Mouse (Mus musculus) liver, embryonic 11.5 days (tissue): ENCODE data around the gene Gm4450. TPM values are rescaled to one million over a fixed set of nuclear protein-coding genes. Genes with fewer than 3 reads are reported as not detected.
"Not testable (repeated sequence)": the region's sequence is repeated elsewhere in the genome, so short reads cannot be mapped to it uniquely, and the experiment has no call there.

ENCODE experiments used
- ATAC-seq: fragments of 200-750 bp; cut with Nextera tagmentation; replicated peaks from 2 replicates; pipeline ENCODE4 v1.8.0; 2017; ENCODE audit warnings: moderate number of reproducible peaks, mild to moderate bottlenecking, moderate TSS enrichment, moderate library complexity; ENCODE audit not compliant: low FRiP score
- DNase-seq: peaks from one replicate; pipeline ENCODE4 v3.0.0-alpha.2; 2017; ENCODE audit warnings: low spot score
- H3K27ac ChIP-seq: fragments of 300-500 bp; sonication (generic); 2 replicates; pipeline ENCODE4 v1.5.1; 2014; ENCODE audit warnings: mild to moderate bottlenecking, low read depth, low read length, control low read depth
- H3K27me3 ChIP-seq: fragments of 300-500 bp; sonication (generic); replicated peaks from 2 replicates; pipeline ENCODE4 v1.6.1; 2014; ENCODE audit warnings: low read length, mixed read lengths; ENCODE audit not compliant: control insufficient read depth, insufficient read depth
- H3K36me3 ChIP-seq: fragments of 300-500 bp; sonication (generic); 2 replicates; pipeline ENCODE4 v1.6.1; 2014; ENCODE audit warnings: mild to moderate bottlenecking, low read length, moderate library complexity, mixed read lengths; ENCODE audit not compliant: control insufficient read depth, insufficient read depth
- H3K4me1 ChIP-seq: fragments of 300-500 bp; sonication (generic); replicated peaks from 2 replicates; pipeline ENCODE4 v1.6.1; 2014; ENCODE audit warnings: low read length, mixed read lengths; ENCODE audit not compliant: control insufficient read depth, insufficient read depth
- H3K4me2 ChIP-seq: fragments of 300-500 bp; sonication (generic); 2 replicates; pipeline ENCODE4 v1.6.1; 2014; ENCODE audit warnings: mild to moderate bottlenecking, control low read depth, moderate library complexity
- H3K4me3 ChIP-seq: fragments of 300-500 bp; sonication (generic); 2 replicates; pipeline ENCODE4 v1.5.1; 2014; ENCODE audit warnings: low read depth, low read length, control low read depth
- H3K9ac ChIP-seq: fragments of 300-500 bp; sonication (generic); 2 replicates; pipeline ENCODE4 v1.6.1; 2014; ENCODE audit warnings: low read depth, low read length, control low read depth
- H3K9me3 ChIP-seq: fragments of 300-500 bp; sonication (generic); 2 replicates; pipeline ENCODE4 v1.6.1; 2016; ENCODE audit warnings: low read length, inconsistent platforms, mixed read lengths; ENCODE audit not compliant: control insufficient read depth
- WGBS: fragments of 180-500 bp; shearing (Covaris S2); extraction: QIAGEN DNeasy Blood & Tissue Kit; methylation state at CpG from one replicate; pipeline ENCODE4 v1.1.7; 2014; 5-methylcytosine and 5-hydroxymethylcytosine counted together
- polyA plus RNA-seq: library from polyadenylated mRNA; unstranded; fragments of >200 nt; fragmentation: Nextera tagmentation; extraction: Ambion mirVana; gene quantifications from 2 replicates; pipeline ENCODE4 v1.2.1, GENCODE M21; 2014

Gm4450 gene
- not detected in 2 replicates for polyA plus RNA-seq

DNA sequence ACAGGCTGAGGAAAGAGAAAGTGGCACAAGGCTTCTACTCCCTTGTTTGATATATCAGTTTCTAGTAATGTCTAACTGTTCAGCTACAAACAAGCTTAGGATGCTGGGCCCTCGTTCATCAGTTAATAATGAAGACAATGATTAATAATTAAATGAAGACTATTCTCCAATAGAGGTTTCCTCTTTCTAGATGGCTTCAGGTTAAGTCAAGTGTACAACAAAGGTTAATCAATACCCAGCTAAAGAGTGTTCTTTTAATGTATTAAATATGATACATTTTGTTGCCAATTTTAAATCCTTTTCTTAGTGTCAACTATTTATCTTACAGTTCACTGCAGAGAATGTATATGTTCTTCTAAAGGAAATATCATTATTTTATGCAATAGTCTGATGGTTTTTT is at the start of gene Gm4450:
Gene Gm4450, minus strand, starts transcription at position 101 of the 400 bp plus-strand sequence.
- not testable (repeated sequence) for H3K4me1 ChIP-seq, H3K27ac ChIP-seq, H3K27me3 ChIP-seq, H3K9ac ChIP-seq, ATAC-seq, H3K9me3 ChIP-seq, H3K4me2 ChIP-seq, H3K4me3 ChIP-seq, DNase-seq, H3K36me3 ChIP-seq
- WGBS: no CpG with 5 or more reads among the region's 1 CpGs

DNA sequence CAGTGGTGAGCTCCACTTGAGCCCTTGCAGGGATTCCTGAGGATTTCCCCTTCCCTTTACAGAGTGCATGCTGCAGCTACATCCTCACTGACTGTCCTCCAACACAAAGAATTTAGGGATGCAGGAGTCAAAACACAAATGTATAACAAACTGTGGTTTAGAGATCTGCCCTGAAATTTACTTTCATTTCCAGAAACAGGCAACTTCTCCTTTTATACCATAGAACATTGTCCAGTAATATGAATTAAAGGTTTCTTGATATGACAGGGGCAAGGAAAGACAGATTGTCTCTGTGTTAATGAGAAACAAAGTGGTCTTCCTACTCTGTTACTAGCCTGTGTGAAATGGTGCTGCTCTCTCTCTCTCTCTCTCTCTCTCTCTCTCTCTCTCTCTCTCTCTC is 40.5 kb upstream of the Gm4450 start:
- not testable (repeated sequence) for H3K27ac ChIP-seq, H3K4me3 ChIP-seq, H3K4me1 ChIP-seq, H3K36me3 ChIP-seq, H3K9me3 ChIP-seq, H3K9ac ChIP-seq, DNase-seq, H3K4me2 ChIP-seq, ATAC-seq, H3K27me3 ChIP-seq

DNA sequence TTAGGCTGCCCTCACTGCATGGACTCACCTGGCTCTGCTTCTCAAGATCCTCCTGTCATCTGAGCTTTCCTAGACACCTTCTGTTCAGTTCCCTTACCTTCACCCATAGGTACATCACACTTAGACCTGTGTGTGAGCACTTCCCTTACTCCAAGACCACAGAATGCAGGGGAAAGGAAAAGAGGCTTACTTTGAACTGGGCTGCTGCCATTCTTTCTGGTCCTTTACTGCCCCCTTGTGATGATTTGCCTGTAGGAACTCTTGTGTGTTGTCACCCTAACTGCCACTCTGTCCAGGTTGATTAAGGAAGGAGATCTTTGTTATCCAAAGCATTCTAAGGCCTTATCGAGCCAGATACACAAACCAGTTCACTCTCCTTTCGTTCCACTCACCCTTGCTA is 39.8 kb upstream of the Gm4450 start:
- H3K9me3 ChIP-seq, DNase-seq, H3K27ac ChIP-seq, H3K9ac ChIP-seq, H3K4me3 ChIP-seq, H3K4me1 ChIP-seq, H3K27me3 ChIP-seq, H3K36me3 ChIP-seq, H3K4me2 ChIP-seq: not testable (repeated sequence)
- ATAC-seq: peak; percentile 39; the same call in 1 of the 2 replicates
- no CpG with 5 or more reads among the region's 2 CpGs for WGBS

DNA sequence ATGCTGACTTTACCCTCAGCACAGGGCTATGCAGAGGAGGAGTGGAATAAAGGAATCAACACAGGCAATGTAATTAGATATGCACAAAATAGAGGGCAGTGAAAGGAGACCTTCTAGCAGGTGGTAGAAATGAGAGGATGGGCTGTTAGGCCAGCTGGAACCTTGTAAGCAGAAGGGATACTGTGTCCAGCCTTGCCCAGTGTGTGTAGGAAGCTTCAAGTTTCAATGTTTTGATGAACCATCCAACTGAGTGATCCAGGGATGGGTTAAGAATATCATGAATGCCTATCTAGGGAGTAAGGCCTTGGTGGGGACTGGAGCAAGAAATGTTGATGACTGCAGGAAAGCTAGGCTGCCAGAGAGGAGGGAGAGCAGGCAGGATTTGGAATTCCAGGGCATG is 38.1 kb upstream of the Gm4450 start:
- H3K4me3 ChIP-seq, DNase-seq, ATAC-seq, H3K4me1 ChIP-seq, H3K4me2 ChIP-seq, H3K27me3 ChIP-seq, H3K9ac ChIP-seq, H3K9me3 ChIP-seq, H3K36me3 ChIP-seq, H3K27ac ChIP-seq: not testable (repeated sequence)

DNA sequence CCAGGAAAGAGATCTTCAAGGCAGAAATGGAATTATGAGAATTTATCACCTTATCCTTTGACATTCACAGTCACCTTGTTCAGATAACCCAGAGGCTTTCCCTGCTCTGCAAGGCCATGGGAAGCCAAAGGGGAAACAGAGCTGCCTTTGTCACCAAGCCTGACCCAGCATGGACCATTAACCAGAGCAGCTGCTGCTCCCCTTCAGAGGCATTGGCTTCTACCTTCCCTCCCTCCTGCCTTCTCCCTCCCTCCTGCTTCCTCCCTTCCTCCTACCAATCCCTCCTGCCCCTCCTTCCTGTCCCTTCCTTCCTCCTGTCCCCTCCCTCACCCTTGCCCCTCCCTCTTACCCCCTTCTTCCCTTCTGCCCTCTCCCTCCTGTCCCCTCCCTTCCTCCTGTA is 37.3 kb upstream of the Gm4450 start:
- H3K9ac ChIP-seq, H3K36me3 ChIP-seq, H3K4me1 ChIP-seq, H3K4me2 ChIP-seq, DNase-seq, H3K4me3 ChIP-seq, H3K27ac ChIP-seq, H3K27me3 ChIP-seq, H3K9me3 ChIP-seq, ATAC-seq: not testable (repeated sequence)

DNA sequence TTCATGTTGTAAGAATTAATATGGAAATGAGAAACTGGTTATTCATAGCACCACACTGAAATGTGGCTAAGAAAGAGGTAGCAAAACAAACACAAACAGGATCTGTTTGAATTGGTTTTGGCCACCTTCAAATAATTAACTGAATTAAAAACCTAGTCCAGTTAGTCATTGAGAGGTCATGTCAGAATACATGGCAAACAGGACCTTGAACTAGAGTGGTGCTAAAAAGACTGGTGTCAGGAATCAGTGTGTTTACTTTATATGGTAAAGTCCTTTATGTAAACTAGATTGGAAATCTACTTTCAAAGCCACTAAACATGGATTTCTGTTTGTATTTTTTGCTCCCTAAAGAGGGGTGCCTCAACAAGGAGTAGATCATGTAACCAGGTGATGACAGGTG is 14.6 kb upstream of the Gm4450 start:
- H3K4me2 ChIP-seq, H3K36me3 ChIP-seq, H3K27me3 ChIP-seq, ATAC-seq, H3K4me3 ChIP-seq, DNase-seq, H3K9me3 ChIP-seq, H3K4me1 ChIP-seq, H3K9ac ChIP-seq, H3K27ac ChIP-seq: not testable (repeated sequence)

DNA sequence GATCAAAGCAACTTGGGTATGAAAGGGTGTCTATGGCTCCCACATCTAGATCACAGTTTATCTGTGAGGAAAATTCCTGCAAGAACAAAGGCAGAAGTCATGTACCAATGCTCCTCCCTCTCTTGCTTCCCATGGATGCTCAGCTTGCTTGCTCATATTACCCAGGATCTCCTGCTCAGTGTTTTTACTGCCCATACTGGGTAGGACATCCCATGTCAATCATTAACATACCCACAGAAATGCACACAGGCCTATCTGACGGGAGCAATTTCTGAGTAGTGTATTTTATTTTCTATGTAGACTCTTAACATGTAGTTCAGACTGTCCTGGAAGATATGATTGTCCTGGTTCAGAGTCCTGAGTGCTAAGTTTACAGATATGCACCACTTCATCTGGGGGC is 14.1 kb upstream of the Gm4450 start:
- H3K4me2 ChIP-seq, H3K36me3 ChIP-seq, ATAC-seq, H3K4me3 ChIP-seq, H3K27ac ChIP-seq, H3K4me1 ChIP-seq, H3K27me3 ChIP-seq, DNase-seq, H3K9ac ChIP-seq, H3K9me3 ChIP-seq: not testable (repeated sequence)
- no CpG with 5 or more reads among the region's 1 CpGs for WGBS

DNA sequence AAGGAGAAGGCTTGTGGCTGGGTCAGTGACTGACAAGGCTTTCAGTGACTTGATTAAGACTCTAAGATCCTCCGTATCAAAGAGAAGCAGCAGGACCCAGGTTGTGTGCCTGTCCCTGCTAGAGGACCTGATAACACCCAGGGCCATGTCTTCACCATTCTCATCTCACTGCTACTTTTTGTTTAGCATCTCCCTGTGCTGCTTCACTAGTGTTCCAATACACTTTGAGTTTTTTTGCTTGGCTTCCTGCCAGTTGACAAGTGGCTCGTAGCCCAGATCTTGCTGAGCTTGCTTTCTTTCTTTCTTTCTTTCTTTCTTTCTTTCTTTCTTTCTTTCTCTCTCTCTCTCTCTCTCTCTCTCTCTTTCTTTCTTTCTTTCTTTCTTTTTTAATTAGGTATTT is 12.4 kb upstream of the Gm4450 start:
- H3K4me2 ChIP-seq, H3K9me3 ChIP-seq, H3K27ac ChIP-seq, DNase-seq, H3K36me3 ChIP-seq, H3K4me3 ChIP-seq, H3K9ac ChIP-seq, H3K27me3 ChIP-seq, H3K4me1 ChIP-seq, ATAC-seq: not testable (repeated sequence)
- 88% methylated on average over 1 of the region's 2 CpGs for WGBS

DNA sequence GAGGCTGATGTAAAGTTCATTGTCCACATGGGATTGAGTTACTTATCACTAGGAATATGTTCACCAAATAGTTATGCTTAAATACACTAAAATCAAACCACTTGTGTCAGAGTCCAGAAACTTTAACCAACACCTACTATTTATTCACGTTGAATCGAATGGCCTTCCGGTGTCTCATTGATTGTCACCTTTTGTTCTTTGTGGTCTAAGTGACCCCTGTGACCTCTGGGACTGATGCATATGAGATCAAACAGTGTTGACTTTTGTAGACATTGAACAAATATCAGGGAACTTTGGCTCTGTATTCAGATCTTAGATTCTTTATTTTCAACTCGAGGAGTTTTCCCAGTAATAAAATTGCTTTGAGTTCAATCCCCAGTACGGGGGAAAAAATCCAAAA is 3.1 kb downstream of the Gm4450 start:
- DNase-seq, H3K9me3 ChIP-seq, H3K36me3 ChIP-seq, H3K4me1 ChIP-seq, H3K4me3 ChIP-seq, H3K27me3 ChIP-seq, H3K4me2 ChIP-seq, H3K27ac ChIP-seq, H3K9ac ChIP-seq: not testable (repeated sequence)
- 56% methylated on average over 5 of the region's 5 CpGs for WGBS
- peak; percentile 41; the same call in 1 of the 2 replicates for ATAC-seq
